Mouse (Mus musculus) cortical plate, adult 2 months (tissue): Measurements from ENCODE around the gene Fam184b.

Source experiments
- CTCF ChIP-seq: fragments of 200-500 bp; IDR thresholded peaks from 2 replicates; pipeline ENCODE4 v1.5.1; 2011; ENCODE audit warnings: mild to moderate bottlenecking, control low read depth, low read length; ENCODE audit not compliant: insufficient read depth; ENCODE audit errors: extremely low read depth
- POLR2A ChIP-seq: fragments of 200-500 bp; IDR thresholded peaks from 2 replicates; pipeline ENCODE4 v1.6.1; 2011; ENCODE audit warnings: mild to moderate bottlenecking, low read length, control low read depth; ENCODE audit not compliant: insufficient read depth; ENCODE audit errors: extremely low read depth

- no peak for TF ChIP-seq CTCF
- no peak for TF ChIP-seq POLR2A
Measured at GRCm38 (mm10) chr5:45651026-45651703, 11.8 kb upstream of the Fam184b start.
